15 mouse cellular contexts compared by ENCODE assay signal in the genomic region with DNA sequence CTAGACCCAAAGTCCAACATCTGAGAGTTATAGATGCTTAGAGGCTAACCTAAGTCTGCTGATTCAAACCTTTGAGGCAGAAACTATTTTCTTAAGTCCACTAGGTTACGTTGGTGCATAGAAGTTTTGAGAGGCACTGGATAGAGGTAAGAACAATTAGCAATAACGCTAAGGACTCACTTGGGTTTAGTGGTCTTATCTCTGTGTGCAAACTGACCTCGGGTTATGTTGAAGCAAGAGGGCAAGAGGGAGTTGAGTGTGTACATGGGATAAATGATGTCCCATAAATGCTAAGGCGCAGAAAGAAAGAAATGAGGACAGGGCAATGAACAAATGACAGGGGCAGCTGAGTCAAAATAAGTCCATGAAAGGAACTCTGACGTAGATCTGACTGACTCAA.
"Had no signal": no experiment of that assay in that cellular context is flagged by ENCODE, and none has a peak within 500 bp of the region (broad histone marks: within the 10 kb centered on the region; RNA-seq: fewer than 3 reads in every experiment).

No protein-coding gene starts in this region.

- H3K4me3 ChIP-seq: neural tube, embryonic 15.5 days; stomach, embryonic 15.5 days had no signal

- H3K36me3 ChIP-seq: neural tube, embryonic 15.5 days; stomach, embryonic 15.5 days had no signal

- DNase-seq: retina, postnatal 1 day; right cerebral cortex, adult 18-20 months; right cerebral cortex, postnatal 14 days; right cerebral cortex, postnatal 25 days; right cerebral cortex, postnatal 4 days; spleen, adult 18-20 months; thymus, adult 18-20 months; thymus, adult 2 months; thymus, postnatal 14 days; thymus, postnatal 25 days; thymus, postnatal 36 days; thymus, postnatal 4 days had no signal

- H3K4me2 ChIP-seq: neural tube, embryonic 15.5 days; stomach, embryonic 15.5 days had no signal

- H3K9me3 ChIP-seq: neural tube, embryonic 15.5 days; stomach, embryonic 15.5 days had no signal

- H3K9ac ChIP-seq: neural tube, embryonic 15.5 days; stomach, embryonic 15.5 days had no signal

- H3K27me3 ChIP-seq: neural tube, embryonic 15.5 days; stomach, embryonic 15.5 days had no signal

- H3K27ac ChIP-seq: neural tube, embryonic 15.5 days; stomach, embryonic 15.5 days; stomach, postnatal 0 days had no signal
